Mouse (Mus musculus) hindbrain, embryonic 16.5 days (tissue): ENCODE data around the gene Nufip1. TPM values are rescaled to one million over a fixed set of nuclear protein-coding genes. Genes with fewer than 3 reads are reported as not detected.
A peak's percentile ranks its signal among the peaks of the same experiment; 100 is the strongest.

Experiments
- ATAC-seq: fragments of 200-750 bp; cut with Nextera tagmentation; 2 replicates; pipeline ENCODE4 v1.8.0; 2017; ENCODE audit warnings: moderate TSS enrichment, moderate library complexity
- H3K27ac ChIP-seq: fragments of 300-500 bp; sonication (generic); 2 replicates; pipeline ENCODE4 v1.5.1; 2014; ENCODE audit warnings: low read depth, mild to moderate bottlenecking, control low read depth, low read length, moderate library complexity
- H3K27me3 ChIP-seq: fragments of 300-500 bp; sonication (generic); replicated peaks from 2 replicates; pipeline ENCODE4 v1.6.1; 2014; ENCODE audit warnings: low read length; ENCODE audit not compliant: control insufficient read depth, insufficient read depth
- H3K36me3 ChIP-seq: fragments of 300-500 bp; sonication (generic); 2 replicates; pipeline ENCODE4 v1.6.1; 2014; ENCODE audit warnings: mild to moderate bottlenecking, low read length, moderate library complexity, mixed read lengths; ENCODE audit not compliant: control insufficient read depth, insufficient read depth
- H3K4me1 ChIP-seq: fragments of 300-500 bp; sonication (generic); 2 replicates; pipeline ENCODE4 v1.6.1; 2014; ENCODE audit warnings: low read depth, low read length; ENCODE audit not compliant: control insufficient read depth, insufficient read depth
- H3K4me2 ChIP-seq: fragments of 300-500 bp; sonication (generic); 2 replicates; pipeline ENCODE4 v1.6.1; 2014; ENCODE audit warnings: mild to moderate bottlenecking, low read length, control low read depth, moderate library complexity
- H3K4me3 ChIP-seq: fragments of 300-500 bp; sonication (generic); 2 replicates; pipeline ENCODE4 v1.5.1; 2014; ENCODE audit warnings: mild to moderate bottlenecking, low read length, control low read depth, moderate library complexity
- H3K9ac ChIP-seq: fragments of 300-500 bp; sonication (generic); 2 replicates; pipeline ENCODE4 v1.6.1; 2014; ENCODE audit warnings: low read depth, mild to moderate bottlenecking, control low read depth, low read length, moderate library complexity
- H3K9me3 ChIP-seq: fragments of 300-500 bp; sonication (generic); 2 replicates; pipeline ENCODE4 v1.6.1; 2014; ENCODE audit warnings: mild to moderate bottlenecking, low read length, moderate library complexity; ENCODE audit not compliant: control insufficient read depth
- WGBS: fragments of 180-500 bp; shearing (Covaris S2); extraction: QIAGEN DNeasy Blood & Tissue Kit; methylation state at CpG from one replicate; pipeline ENCODE4 v1.1.7; 2014; 5-methylcytosine and 5-hydroxymethylcytosine counted together
- polyA plus RNA-seq: library from polyadenylated mRNA; unstranded; fragments of >200 nt; fragmentation: Nextera tagmentation; extraction: Ambion mirVana; gene quantifications from 2 replicates; pipeline ENCODE4 v1.2.1, GENCODE M21; 2015

Gene Nufip1
- 12.4 and 13.2 TPM in 2 replicates for polyA plus RNA-seq

DNA sequence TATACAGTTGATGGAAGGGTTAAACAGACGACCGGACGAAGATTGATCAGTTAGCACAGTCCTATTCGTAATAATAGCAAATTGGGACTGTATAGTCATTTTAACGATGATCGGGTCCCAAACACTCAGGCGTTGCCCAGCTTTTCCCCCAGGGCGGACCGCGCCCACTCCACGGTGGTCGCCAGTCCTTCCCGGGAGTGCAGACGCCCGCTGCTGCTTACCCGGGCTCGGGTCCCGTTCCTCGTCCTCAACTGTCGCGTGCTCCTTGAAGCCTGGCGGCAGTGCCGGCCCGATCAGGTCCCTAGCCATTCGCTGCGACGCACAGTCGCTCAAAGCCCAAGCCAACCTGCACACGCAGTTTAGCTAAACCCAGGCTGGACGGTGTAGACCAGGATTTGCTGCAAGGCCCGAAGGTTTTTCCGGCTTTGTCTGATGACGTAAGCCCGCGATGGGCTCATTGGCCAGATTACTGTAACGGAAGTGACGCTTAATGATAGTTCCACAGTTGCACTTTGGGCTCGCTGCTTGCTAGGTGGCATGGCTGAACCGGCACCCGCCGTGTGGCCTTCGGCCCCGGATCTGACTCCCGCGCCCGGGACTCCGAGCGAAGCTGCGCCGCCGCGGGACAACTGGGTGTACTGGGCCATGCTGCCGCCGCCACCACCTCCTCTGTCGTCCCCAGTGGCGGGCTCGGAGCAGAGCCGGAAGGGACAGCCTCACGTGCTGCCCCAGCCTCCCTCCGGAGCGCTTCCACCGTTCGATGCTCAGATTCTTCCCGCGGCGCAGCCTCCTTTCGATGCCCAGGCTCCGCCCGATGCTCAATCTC lies at the start of gene Nufip1, which contains the start of gene Gpalpp1:
Nufip1 (plus strand) TSS at position 496 of the 826 bp plus-strand sequence.
Gpalpp1 (minus strand) TSS at position 365 of the 826 bp plus-strand sequence.
- H3K36me3 ChIP-seq: peaks cover 7% of the 10 kb centered on the region; the same call in 1 of the 2 replicates
- peak; percentile 100 for ATAC-seq
- H3K27me3 ChIP-seq: no peaks in the 10 kb centered on the region
- H3K4me3 ChIP-seq: peak within 1 kb of the TSS; percentile 87
- H3K4me1 ChIP-seq: peaks cover 23% of the 10 kb centered on the region
- H3K4me2 ChIP-seq: peak within 1 kb of the TSS; percentile 93
- under 1% methylated on average over 69 of the region's 69 CpGs for WGBS
- peak within 1 kb of the TSS; percentile 87 for H3K9ac ChIP-seq
- H3K27ac ChIP-seq: peak within 1 kb of the TSS; percentile 85
- no peaks in the 10 kb centered on the region for H3K9me3 ChIP-seq

DNA sequence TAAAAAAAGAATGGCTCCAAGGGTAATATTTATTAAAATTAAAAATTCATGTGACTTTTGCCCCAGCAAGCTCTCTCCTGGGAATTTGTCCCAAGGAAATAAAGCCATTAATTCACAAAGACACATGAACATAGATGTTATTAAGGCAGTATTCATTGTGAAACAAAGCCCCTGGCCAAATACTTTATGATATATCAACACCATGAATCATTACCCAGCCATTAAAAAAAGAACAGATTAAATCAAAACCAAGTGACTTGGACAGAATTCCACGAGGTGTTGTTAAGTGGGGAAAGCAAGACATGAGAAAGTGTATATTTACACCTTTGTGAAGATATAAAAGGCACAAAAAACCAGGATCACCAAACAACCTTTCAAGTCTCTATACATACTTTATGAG lies 43.5 kb upstream of the Nufip1 start:
- no peak overlapping the region for H3K27ac ChIP-seq
- H3K4me2 ChIP-seq: no peak overlapping the region
- ATAC-seq: no peak
- no peak overlapping the region for H3K4me3 ChIP-seq
- no peaks in the 10 kb centered on the region for H3K9me3 ChIP-seq
- H3K27me3 ChIP-seq: no peaks in the 10 kb centered on the region
- WGBS: 55% methylated on average over 1 of the region's 1 CpGs
- no peaks in the 10 kb centered on the region for H3K4me1 ChIP-seq
- no peaks in the 10 kb centered on the region for H3K36me3 ChIP-seq
- no peak overlapping the region for H3K9ac ChIP-seq

DNA sequence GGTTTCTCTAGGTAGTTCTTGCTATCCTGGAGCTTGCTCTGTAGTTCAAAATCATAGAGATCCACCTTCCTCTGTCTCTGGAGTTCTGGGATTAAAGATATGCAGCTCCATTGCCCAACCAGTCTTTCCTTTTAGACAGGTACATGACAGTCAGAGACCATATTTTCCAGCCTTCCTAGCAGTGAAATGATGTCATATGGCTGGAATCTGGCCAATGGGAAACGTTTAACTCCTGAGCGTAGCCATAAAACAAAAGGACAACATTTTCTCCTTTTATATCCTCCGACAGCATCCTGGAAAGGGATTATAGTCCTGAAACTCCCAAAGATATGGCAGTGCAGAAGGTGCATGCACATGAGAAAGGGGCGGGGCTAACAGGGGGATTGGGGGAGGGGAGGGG lies 42.4 kb upstream of the Nufip1 start:
- Histone ChIP-seq H3K4me1 (no peaks in the 10 kb centered on the region), H3K27me3 (no peaks in the 10 kb centered on the region), H3K36me3 (no peaks in the 10 kb centered on the region), H3K4me2 (no peak overlapping the region), H3K27ac (no peak overlapping the region), H3K9ac (no peak overlapping the region), H3K9me3 (no peaks in the 10 kb centered on the region), H3K4me3 (no peak overlapping the region)
- no peak for ATAC-seq
- WGBS: 58% methylated on average over 4 of the region's 4 CpGs

DNA sequence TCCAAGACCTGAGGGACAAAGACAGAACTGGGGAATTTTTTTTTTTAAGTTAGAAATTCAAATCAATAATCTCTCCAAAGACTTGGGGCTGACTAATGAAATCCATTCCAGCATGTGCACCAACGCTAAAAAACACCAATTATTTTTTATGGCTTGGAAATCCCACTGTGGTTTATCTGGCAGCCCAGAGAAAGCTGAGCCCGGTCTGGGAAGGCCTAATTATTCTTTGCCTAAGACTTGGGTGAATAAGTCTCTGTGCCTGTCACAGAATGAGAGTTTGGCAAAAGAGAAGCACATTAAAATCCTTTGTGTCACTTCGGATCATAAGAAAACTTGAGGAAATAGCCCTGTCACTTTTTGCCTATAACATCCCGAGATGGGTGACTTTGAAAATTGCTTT lies 41.4 kb upstream of the Nufip1 start:
- Histone ChIP-seq H3K4me3 (no peak overlapping the region), H3K27me3 (no peaks in the 10 kb centered on the region), H3K4me2 (no peak overlapping the region), H3K4me1 (no peaks in the 10 kb centered on the region), H3K9me3 (no peaks in the 10 kb centered on the region), H3K36me3 (no peaks in the 10 kb centered on the region), H3K27ac (no peak overlapping the region), H3K9ac (no peak overlapping the region)
- no peak for ATAC-seq
- 58% methylated on average over 4 of the region's 4 CpGs for WGBS

DNA sequence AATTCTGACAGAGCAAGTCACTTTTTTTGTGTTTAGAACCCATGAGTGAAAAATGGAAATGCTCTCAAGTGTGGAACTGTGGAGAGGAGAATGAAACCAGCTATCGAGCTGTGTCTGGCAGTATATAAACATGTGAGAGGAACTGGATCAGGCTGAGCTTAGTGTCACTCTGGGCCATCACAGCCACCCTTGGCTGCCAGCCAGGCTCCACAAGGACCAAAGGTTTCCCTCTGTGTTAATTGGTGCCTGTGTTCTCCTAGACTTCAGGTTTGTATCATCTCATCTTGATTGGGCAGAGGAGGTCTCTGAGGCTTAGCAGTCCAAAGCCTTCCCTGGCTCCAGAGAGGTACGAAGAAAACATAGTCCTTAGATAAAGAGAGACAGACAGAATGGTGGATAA lies 38.1 kb upstream of the Nufip1 start:
- WGBS: 68% methylated on average over 2 of the region's 2 CpGs
- H3K9ac ChIP-seq: no peak overlapping the region
- no peak for ATAC-seq
- no peaks in the 10 kb centered on the region for H3K9me3 ChIP-seq
- H3K4me1 ChIP-seq: peaks cover 9% of the 10 kb centered on the region
- no peaks in the 10 kb centered on the region for H3K27me3 ChIP-seq
- H3K27ac ChIP-seq: no peak overlapping the region
- H3K36me3 ChIP-seq: no peaks in the 10 kb centered on the region
- H3K4me3 ChIP-seq: no peak overlapping the region
- no peak overlapping the region for H3K4me2 ChIP-seq

DNA sequence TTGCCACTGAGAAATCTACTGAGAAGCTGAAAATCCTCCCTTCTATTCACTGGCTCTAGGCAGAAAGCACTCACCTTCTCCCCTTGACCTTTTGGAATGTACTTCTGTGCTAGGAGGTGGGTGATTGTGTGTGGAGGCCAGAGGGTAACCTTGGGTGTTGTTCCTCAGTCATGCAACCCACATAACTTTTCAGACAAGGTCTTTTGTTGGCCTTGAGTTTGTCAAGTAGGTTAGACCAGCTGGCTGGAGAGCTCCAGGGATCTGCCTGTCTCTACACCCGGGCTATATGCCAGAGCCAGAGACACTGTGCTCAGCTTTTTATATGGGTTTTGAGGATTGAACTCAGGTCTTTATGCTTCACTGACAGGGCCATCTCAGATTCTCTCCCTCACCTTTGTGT lies 36.5 kb upstream of the Nufip1 start:
- peaks cover 9% of the 10 kb centered on the region for H3K4me1 ChIP-seq
- WGBS: 95% methylated on average over 1 of the region's 1 CpGs
- no peaks in the 10 kb centered on the region for H3K27me3 ChIP-seq

DNA sequence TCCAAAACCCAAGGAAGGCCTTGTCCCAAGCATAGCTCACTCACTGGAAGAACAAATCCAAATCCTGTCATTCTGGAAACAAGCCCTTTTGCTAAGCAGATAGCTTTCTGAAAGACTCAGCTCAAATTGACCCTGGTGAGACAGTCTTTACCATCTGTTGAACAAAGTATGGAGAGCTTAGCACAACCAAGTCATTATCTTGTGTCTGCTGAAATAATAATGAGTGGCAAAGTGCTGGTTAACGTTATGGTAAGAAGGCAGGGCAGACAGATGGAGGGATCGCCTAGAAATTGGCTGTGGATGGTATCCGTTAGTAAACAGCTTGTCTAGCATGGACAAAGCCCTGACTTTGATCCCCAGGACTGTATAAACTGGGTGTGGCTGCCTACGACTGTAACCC lies 35.0 kb upstream of the Nufip1 start:
- peaks cover 9% of the 10 kb centered on the region for H3K4me1 ChIP-seq
- H3K4me2 ChIP-seq: no peak overlapping the region
- H3K36me3 ChIP-seq: no peaks in the 10 kb centered on the region
- no peaks in the 10 kb centered on the region for H3K9me3 ChIP-seq
- H3K9ac ChIP-seq: no peak overlapping the region
- peak overlapping the region; percentile 25; the same call in 1 of the 2 replicates for H3K27ac ChIP-seq
- H3K27me3 ChIP-seq: no peaks in the 10 kb centered on the region
- no peak for ATAC-seq
- no peak overlapping the region for H3K4me3 ChIP-seq
- 61% methylated on average over 4 of the region's 4 CpGs for WGBS

More for the DNA sequence above, 36.5 kb upstream of the Nufip1 start:
- H3K27ac ChIP-seq: no peak overlapping the region
- no peak overlapping the region for H3K4me3 ChIP-seq
- H3K9ac ChIP-seq: no peak overlapping the region
- H3K4me2 ChIP-seq: no peak overlapping the region
- no peaks in the 10 kb centered on the region for H3K9me3 ChIP-seq
- no peaks in the 10 kb centered on the region for H3K36me3 ChIP-seq
- no peak for ATAC-seq

DNA sequence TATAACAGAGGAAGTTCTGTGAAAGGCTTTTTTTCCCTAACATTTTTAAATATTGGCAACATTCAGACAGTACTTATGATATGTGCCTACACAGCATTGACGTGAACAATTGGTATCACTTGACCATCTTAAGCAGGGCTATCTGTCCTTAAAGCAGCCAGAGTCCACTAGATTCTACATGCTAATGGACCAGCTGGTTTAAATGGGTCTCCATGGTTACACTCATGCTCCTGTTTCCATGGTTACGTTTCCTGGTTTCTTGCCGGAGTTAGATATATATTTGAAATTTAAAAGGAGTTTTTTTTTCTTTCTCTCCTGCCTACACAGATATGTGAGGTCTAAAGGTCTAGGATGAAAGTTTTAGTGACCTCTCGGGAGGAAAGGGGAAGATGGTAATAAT lies 34.1 kb upstream of the Nufip1 start:
- Histone ChIP-seq H3K27ac (peak overlapping the region; percentile 42; the same call in 1 of the 2 replicates), H3K4me2 (peak overlapping the region; percentile 29)
- 41% methylated on average over 4 of the region's 4 CpGs for WGBS

DNA sequence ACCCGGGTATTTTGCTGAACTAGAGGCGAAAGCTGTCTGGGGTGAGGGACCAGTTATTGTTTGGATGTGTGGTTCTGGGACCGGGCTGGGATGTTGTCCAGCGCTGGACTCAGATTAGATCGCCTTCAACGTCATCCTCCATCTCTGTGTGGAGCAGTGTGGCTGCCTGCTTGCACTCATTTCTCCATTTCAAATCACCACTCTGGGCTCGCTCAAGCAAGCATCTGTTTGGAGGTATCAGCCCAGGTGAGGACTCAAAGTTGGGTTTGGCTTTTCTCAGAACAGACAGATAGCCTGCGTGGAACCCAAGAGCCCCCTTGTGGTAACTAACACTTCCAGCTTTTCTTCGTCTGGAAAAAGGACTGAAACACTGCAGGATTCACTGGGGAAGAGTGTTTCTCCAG lies 33.6 kb upstream of the Nufip1 start:
- no peak overlapping the region for H3K4me3 ChIP-seq
- ATAC-seq: peak; percentile 82
- no peak overlapping the region for H3K9ac ChIP-seq
- H3K27me3 ChIP-seq: no peaks in the 10 kb centered on the region
- no peaks in the 10 kb centered on the region for H3K9me3 ChIP-seq
- peak overlapping the region; percentile 29 for H3K4me2 ChIP-seq
- no peaks in the 10 kb centered on the region for H3K36me3 ChIP-seq
- peak overlapping the region; percentile 42; the same call in 1 of the 2 replicates for H3K27ac ChIP-seq
- H3K4me1 ChIP-seq: peaks cover 9% of the 10 kb centered on the region
- WGBS: 39% methylated on average over 9 of the region's 9 CpGs

More for the DNA sequence above, 34.1 kb upstream of the Nufip1 start:
- H3K27me3 ChIP-seq: no peaks in the 10 kb centered on the region
- H3K4me3 ChIP-seq: no peak overlapping the region
- ATAC-seq: peak; percentile 46
- H3K36me3 ChIP-seq: no peaks in the 10 kb centered on the region
- peaks cover 9% of the 10 kb centered on the region for H3K4me1 ChIP-seq
- no peaks in the 10 kb centered on the region for H3K9me3 ChIP-seq
- H3K9ac ChIP-seq: no peak overlapping the region
